Mouse (Mus musculus): ENCODE measurements around the gene Kcng3. TPM values are rescaled to one million over a fixed set of nuclear protein-coding genes. Genes with fewer than 3 reads are reported as not detected.
A peak's percentile ranks its signal among the peaks of the same experiment; 100 is the strongest.

The Kcng3 gene
- polyA plus RNA-seq, 1 experiment, result 0.13 TPM

GRCm38 (mm10) chr17:83632653-83633570 is 1.2 kb upstream of the Kcng3 start:
- no peak for TF ChIP-seq CTCF (IDR thresholded peaks at IDR 0.05; ENCODE audit: borderline replicate concordance, control insufficient read depth, extremely low read depth, insufficient read depth, low read length, poor library complexity)
- no peak for TF ChIP-seq POLR2A (IDR thresholded peaks at IDR 0.05; ENCODE audit: control insufficient read depth, extremely low read depth, insufficient read depth, low read length, poor library complexity)

GRCm38 (mm10) chr17:83630787-83631678 is 662 bp downstream of the Kcng3 start:
- WGBS, result 7% methylated on average over 109 of the region's 109 CpGs
- Histone ChIP-seq H3K4me3 (ENCODE audit: control insufficient read depth, insufficient read depth, low read length) (peak overlapping the region; percentile 56), H3K27ac (ENCODE audit: control insufficient read depth, insufficient read depth, low read length) (no peak overlapping the region), H3K4me1 (replicated peaks; ENCODE audit: control insufficient read depth, insufficient read depth, low read length) (peaks cover 14% of the 10 kb centered on the region), H3K27me3 (ENCODE audit: control insufficient read depth, insufficient read depth, low read length) (peaks cover 15% of the 10 kb centered on the region), H3K36me3 (ENCODE audit: control insufficient read depth, insufficient read depth, low read length) (no peaks in the 10 kb centered on the region)
- TF ChIP-seq POLR2A (IDR thresholded peaks at IDR 0.05; ENCODE audit: control insufficient read depth, extremely low read depth, insufficient read depth, low read length, poor library complexity), result no peak
- no peak for TF ChIP-seq CTCF (IDR thresholded peaks at IDR 0.05; ENCODE audit: borderline replicate concordance, control insufficient read depth, extremely low read depth, insufficient read depth, low read length, poor library complexity)
- peak; percentile 37 for DNase-seq

More at GRCm38 (mm10) chr17:83632653-83633570, 1.2 kb upstream of the Kcng3 start:
- peaks cover 14% of the 10 kb centered on the region for H3K4me1 ChIP-seq (replicated peaks; ENCODE audit: control insufficient read depth, insufficient read depth, low read length)
- H3K27me3 ChIP-seq (ENCODE audit: control insufficient read depth, insufficient read depth, low read length), result peaks cover 15% of the 10 kb centered on the region
- H3K36me3 ChIP-seq (ENCODE audit: control insufficient read depth, insufficient read depth, low read length), result no peaks in the 10 kb centered on the region
- H3K4me3 ChIP-seq (ENCODE audit: control insufficient read depth, insufficient read depth, low read length), result peak overlapping the region; percentile 56
- 8% methylated on average over 24 of the region's 24 CpGs for WGBS
- H3K27ac ChIP-seq (ENCODE audit: control insufficient read depth, insufficient read depth, low read length), result no peak overlapping the region
- peak; percentile 78 for DNase-seq

GRCm38 (mm10) chr17:83613907-83614306 is 17.8 kb downstream of the Kcng3 start:
- WGBS, result 85% methylated on average over 11 of the region's 11 CpGs
- no peaks in the 10 kb centered on the region for H3K27me3 ChIP-seq (ENCODE audit: control insufficient read depth, insufficient read depth, low read length)
- no peak overlapping the region for H3K4me3 ChIP-seq (ENCODE audit: control insufficient read depth, insufficient read depth, low read length)
- no peaks in the 10 kb centered on the region for H3K4me1 ChIP-seq (replicated peaks; ENCODE audit: control insufficient read depth, insufficient read depth, low read length)
- no peaks in the 10 kb centered on the region for H3K36me3 ChIP-seq (ENCODE audit: control insufficient read depth, insufficient read depth, low read length)
- TF ChIP-seq POLR2A (IDR thresholded peaks at IDR 0.05; ENCODE audit: control insufficient read depth, extremely low read depth, insufficient read depth, low read length, poor library complexity) (no peak), CTCF (IDR thresholded peaks at IDR 0.05; ENCODE audit: borderline replicate concordance, control insufficient read depth, extremely low read depth, insufficient read depth, low read length, poor library complexity) (no peak)
- no peak overlapping the region for H3K27ac ChIP-seq (ENCODE audit: control insufficient read depth, insufficient read depth, low read length)
- no peak for DNase-seq

GRCm38 (mm10) chr17:83609532-83609931 is 22.2 kb downstream of the Kcng3 start:
- H3K36me3 ChIP-seq (ENCODE audit: control insufficient read depth, insufficient read depth, low read length), result no peaks in the 10 kb centered on the region
- no peaks in the 10 kb centered on the region for H3K4me1 ChIP-seq (replicated peaks; ENCODE audit: control insufficient read depth, insufficient read depth, low read length)
- no peaks in the 10 kb centered on the region for H3K27me3 ChIP-seq (ENCODE audit: control insufficient read depth, insufficient read depth, low read length)
- H3K27ac ChIP-seq (ENCODE audit: control insufficient read depth, insufficient read depth, low read length), result no peak overlapping the region
- no peak for DNase-seq
- no peak overlapping the region for H3K4me3 ChIP-seq (ENCODE audit: control insufficient read depth, insufficient read depth, low read length)
- 86% methylated on average over 4 of the region's 4 CpGs for WGBS
- no peak for TF ChIP-seq CTCF (IDR thresholded peaks at IDR 0.05; ENCODE audit: borderline replicate concordance, control insufficient read depth, extremely low read depth, insufficient read depth, low read length, poor library complexity)
- no peak for TF ChIP-seq POLR2A (IDR thresholded peaks at IDR 0.05; ENCODE audit: control insufficient read depth, extremely low read depth, insufficient read depth, low read length, poor library complexity)

GRCm38 (mm10) chr17:83600976-83601375 is 30.7 kb downstream of the Kcng3 start:
- Histone ChIP-seq H3K36me3 (ENCODE audit: control insufficient read depth, insufficient read depth, low read length) (no peaks in the 10 kb centered on the region), H3K4me1 (replicated peaks; ENCODE audit: control insufficient read depth, insufficient read depth, low read length) (no peaks in the 10 kb centered on the region), H3K27ac (ENCODE audit: control insufficient read depth, insufficient read depth, low read length) (no peak overlapping the region), H3K27me3 (ENCODE audit: control insufficient read depth, insufficient read depth, low read length) (no peaks in the 10 kb centered on the region), H3K4me3 (ENCODE audit: control insufficient read depth, insufficient read depth, low read length) (no peak overlapping the region)
- TF ChIP-seq POLR2A (IDR thresholded peaks at IDR 0.05; ENCODE audit: control insufficient read depth, extremely low read depth, insufficient read depth, low read length, poor library complexity) (no peak), CTCF (IDR thresholded peaks at IDR 0.05; ENCODE audit: borderline replicate concordance, control insufficient read depth, extremely low read depth, insufficient read depth, low read length, poor library complexity) (no peak)
- 98% methylated on average over 12 of the region's 12 CpGs for WGBS
- no peak for DNase-seq

GRCm38 (mm10) chr17:83595966-83596365 is 35.7 kb downstream of the Kcng3 start:
- H3K27me3 ChIP-seq (ENCODE audit: control insufficient read depth, insufficient read depth, low read length), result no peaks in the 10 kb centered on the region
- TF ChIP-seq CTCF (IDR thresholded peaks at IDR 0.05; ENCODE audit: borderline replicate concordance, control insufficient read depth, extremely low read depth, insufficient read depth, low read length, poor library complexity) (no peak), POLR2A (IDR thresholded peaks at IDR 0.05; ENCODE audit: control insufficient read depth, extremely low read depth, insufficient read depth, low read length, poor library complexity) (no peak)
- no peaks in the 10 kb centered on the region for H3K36me3 ChIP-seq (ENCODE audit: control insufficient read depth, insufficient read depth, low read length)
- DNase-seq, result no peak
- WGBS, result 96% methylated on average over 7 of the region's 7 CpGs
- H3K4me3 ChIP-seq (ENCODE audit: control insufficient read depth, insufficient read depth, low read length), result no peak overlapping the region
- H3K27ac ChIP-seq (ENCODE audit: control insufficient read depth, insufficient read depth, low read length), result no peak overlapping the region
- H3K4me1 ChIP-seq (replicated peaks; ENCODE audit: control insufficient read depth, insufficient read depth, low read length), result 0 out of 2 replicates have a peak, but pooled peaks cover 3% of the 10 kb centered on the region

Data from thymus, adult 2 months (tissue).